Mouse (Mus musculus) midbrain, embryonic 12.5 days (tissue): ENCODE data around the gene Gstp1. TPM values are rescaled to one million over a fixed set of nuclear protein-coding genes. Genes with fewer than 3 reads are reported as not detected.

Experiments used
- ATAC-seq: fragments of 200-750 bp; cut with Nextera tagmentation; 2 replicates; pipeline ENCODE4 v1.8.0; 2017; ENCODE audit warnings: low read depth, moderate TSS enrichment, moderate library complexity; ENCODE audit not compliant: low FRiP score
- H3K27ac ChIP-seq: fragments of 300-500 bp; sonication (generic); replicated peaks from 2 replicates; pipeline ENCODE4 v1.5.1; 2016; ENCODE audit warnings: mild to moderate bottlenecking
- H3K27me3 ChIP-seq: fragments of 300-500 bp; sonication (generic); 2 replicates; pipeline ENCODE4 v1.6.1; 2016; ENCODE audit warnings: mild to moderate bottlenecking
- H3K36me3 ChIP-seq: fragments of 300-500 bp; sonication (generic); 2 replicates; pipeline ENCODE4 v1.6.1; 2016
- H3K4me1 ChIP-seq: fragments of 300-500 bp; sonication (generic); 2 replicates; pipeline ENCODE4 v1.6.1; 2016
- H3K4me2 ChIP-seq: fragments of 300-500 bp; sonication (generic); replicated peaks from 2 replicates; pipeline ENCODE4 v1.6.1; 2016; ENCODE audit warnings: mild to moderate bottlenecking, moderate library complexity
- H3K4me3 ChIP-seq: fragments of 300-500 bp; sonication (generic); 2 replicates; pipeline ENCODE4 v1.5.1; 2016; ENCODE audit warnings: mild to moderate bottlenecking
- H3K9ac ChIP-seq: fragments of 300-500 bp; sonication (generic); replicated peaks from 2 replicates; pipeline ENCODE4 v1.6.1; 2016; ENCODE audit warnings: mild to moderate bottlenecking, moderate library complexity
- H3K9me3 ChIP-seq: fragments of 300-500 bp; sonication (generic); 2 replicates; pipeline ENCODE4 v1.6.1; 2016; ENCODE audit warnings: mild to moderate bottlenecking
- WGBS: fragments of 180-500 bp; shearing (Covaris S2); methylation state at CpG from one replicate; pipeline ENCODE4 v1.1.7; 2016; 5-methylcytosine and 5-hydroxymethylcytosine counted together
- polyA plus RNA-seq: library from polyadenylated mRNA; unstranded; fragments of >200 nt; fragmentation: Nextera tagmentation; extraction: Ambion mirVana; gene quantifications from 2 replicates; pipeline ENCODE4 v1.2.1, GENCODE M21; 2016

Gstp1 gene
- polyA plus RNA-seq, 1 experiment from 2014 or later: 328 TPM

DNA sequence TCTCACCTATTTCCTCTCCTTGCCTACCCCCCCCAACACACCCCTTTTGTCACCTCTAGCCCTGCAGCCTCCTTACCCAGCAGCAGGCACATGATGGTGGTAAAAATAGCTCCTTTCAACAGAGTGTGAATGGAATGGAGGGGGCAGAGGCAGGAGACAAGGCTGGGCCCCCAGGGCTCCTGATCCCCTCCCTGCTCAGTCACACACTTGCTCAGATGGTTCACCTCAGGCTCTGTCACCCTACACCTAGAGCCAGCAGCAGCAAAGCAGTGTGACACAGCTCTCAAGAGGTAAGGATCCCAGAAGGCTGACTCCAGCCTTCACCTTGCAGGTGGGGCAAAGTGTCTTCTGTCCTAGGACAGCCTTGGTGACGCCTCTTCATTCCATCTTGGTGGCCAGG is 34.7 kb downstream of the Gstp1 start, which contains the start of gene Doc2g:
Gene Doc2g (plus strand): TSS at position 202 of the 400 bp plus-strand sequence.
- WGBS: 81% methylated on average over 1 of the region's 1 CpGs
- H3K4me1 ChIP-seq: peaks cover 15% of the 10 kb centered on the region
- no peaks in the 10 kb centered on the region for H3K9me3 ChIP-seq
- H3K9ac ChIP-seq: no peak within 1 kb of the TSS
- peaks cover 30% of the 10 kb centered on the region for H3K36me3 ChIP-seq
- H3K27me3 ChIP-seq: peaks cover 16% of the 10 kb centered on the region; the same call in 1 of the 2 replicates
- no peak within 1 kb of the TSS for H3K27ac ChIP-seq
- ATAC-seq: no peak
- no peak within 1 kb of the TSS for H3K4me2 ChIP-seq
- H3K4me3 ChIP-seq: no peak within 1 kb of the TSS

DNA sequence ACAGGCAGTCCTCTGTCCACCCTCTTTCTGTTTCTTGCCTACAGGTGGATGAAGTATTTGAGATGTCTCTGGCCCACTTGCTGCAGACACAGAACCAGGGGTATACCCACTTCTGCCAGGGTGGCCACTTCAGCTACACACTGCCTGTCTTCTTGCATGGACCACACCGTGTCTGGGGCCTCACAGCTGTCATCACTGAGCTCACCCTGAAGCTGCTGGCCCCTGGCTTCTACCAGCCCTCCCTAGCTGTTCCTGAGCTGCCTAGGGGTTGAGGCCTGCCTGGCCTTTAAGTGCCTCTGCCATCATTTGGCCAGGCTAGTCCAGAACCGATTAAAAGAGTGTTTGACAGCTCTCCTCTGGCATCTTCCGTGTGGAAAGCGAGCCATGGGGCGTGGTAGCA is 36.0 kb downstream of the Gstp1 start:
- no peak overlapping the region for H3K27ac ChIP-seq
- peak overlapping the region; percentile 84; the same call in 1 of the 2 replicates for H3K9ac ChIP-seq
- H3K4me1 ChIP-seq: peaks cover 15% of the 10 kb centered on the region
- ATAC-seq: no peak
- H3K9me3 ChIP-seq: no peaks in the 10 kb centered on the region
- WGBS: 94% methylated on average over 5 of the region's 5 CpGs
- H3K4me3 ChIP-seq: no peak overlapping the region
- no peak overlapping the region; the same call in 1 of the 2 replicates for H3K4me2 ChIP-seq
- peaks cover 17% of the 10 kb centered on the region for H3K36me3 ChIP-seq
- H3K27me3 ChIP-seq: peaks cover 16% of the 10 kb centered on the region; the same call in 1 of the 2 replicates

DNA sequence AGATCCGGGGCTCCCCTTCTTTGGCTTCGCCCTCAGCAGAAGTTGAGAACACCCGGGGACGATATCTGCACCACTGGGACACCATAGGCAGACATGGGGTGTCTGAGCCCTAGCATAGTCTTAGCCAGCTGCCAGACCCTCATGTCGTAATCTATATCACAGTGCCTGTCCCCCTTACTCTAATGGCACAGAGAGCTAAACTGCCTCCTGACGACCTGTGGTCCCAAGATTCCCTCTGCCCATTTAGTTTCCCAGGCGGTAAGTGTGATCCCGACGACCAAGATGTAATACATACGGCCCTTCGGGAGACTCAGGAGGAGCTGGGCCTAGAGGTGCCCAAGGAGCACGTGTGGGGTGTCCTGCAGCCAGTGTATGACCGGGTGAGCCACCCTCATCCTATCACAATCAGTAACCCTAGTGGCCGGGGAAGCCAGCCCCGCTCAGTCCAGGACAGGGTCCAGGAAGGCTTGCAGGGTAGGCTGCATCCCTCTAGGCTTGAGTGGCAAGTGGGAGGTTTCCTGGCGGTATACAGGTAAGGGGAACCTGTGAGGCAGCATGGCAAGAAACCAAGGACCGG is 36.7 kb downstream of the Gstp1 start:
- peak overlapping the region; percentile 84 for H3K9ac ChIP-seq
- H3K4me2 ChIP-seq: peak overlapping the region; percentile 84
- peak overlapping the region; percentile 70 for H3K4me3 ChIP-seq
- H3K9me3 ChIP-seq: no peaks in the 10 kb centered on the region
- peaks cover 15% of the 10 kb centered on the region for H3K4me1 ChIP-seq
- peak overlapping the region; percentile 97 for H3K27ac ChIP-seq
- ATAC-seq: peak; percentile 32
- WGBS: 17% methylated on average over 17 of the region's 17 CpGs
- H3K36me3 ChIP-seq: peaks cover 10% of the 10 kb centered on the region
- H3K27me3 ChIP-seq: peaks cover 16% of the 10 kb centered on the region; the same call in 1 of the 2 replicates

DNA sequence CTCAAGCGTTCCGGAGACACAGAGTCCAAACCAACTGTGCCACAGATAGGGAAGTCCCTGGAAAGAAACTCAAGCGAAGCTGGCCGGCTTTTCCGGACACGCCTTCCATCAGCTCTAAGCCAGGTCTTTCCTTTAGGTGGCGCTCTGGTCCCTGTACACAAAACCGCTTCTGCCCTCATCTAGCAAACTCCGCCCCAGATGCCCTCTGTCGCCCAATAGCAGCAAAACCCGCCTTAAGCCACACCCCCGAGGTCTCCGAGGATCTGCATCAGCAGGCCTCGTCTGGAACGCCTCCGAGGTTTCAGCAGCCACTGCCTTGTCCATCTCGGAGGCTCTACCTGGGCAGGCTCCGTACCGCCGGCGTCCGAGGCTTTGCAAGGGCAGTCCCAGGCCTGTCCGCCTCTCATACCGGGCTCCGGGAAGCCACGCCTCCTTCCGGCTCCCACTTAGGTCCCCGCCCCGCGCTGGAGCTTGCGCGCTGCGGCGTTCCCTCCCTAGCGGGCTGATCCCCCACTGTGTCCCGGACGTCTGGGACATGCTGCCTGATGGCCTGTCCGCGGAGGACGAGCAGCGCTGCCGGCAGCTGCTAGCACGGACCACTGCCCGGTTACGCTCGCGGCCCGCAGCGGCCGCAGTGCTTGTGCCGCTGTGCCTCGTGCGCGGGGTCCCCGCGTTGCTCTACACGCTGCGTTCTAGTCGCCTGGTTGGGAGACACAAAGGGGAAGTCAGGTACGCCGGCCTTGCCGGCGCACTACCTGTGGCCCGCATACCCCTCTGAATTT is 37.5 kb downstream of the Gstp1 start, which contains the start of the genes Nudt8 and Gm49405:
Gene Nudt8 (plus strand): TSS at position 462 of the 782 bp plus-strand sequence.
Gene Gm49405 (plus strand): TSS at position 508 of the 782 bp plus-strand sequence.
- Histone ChIP-seq H3K4me3 (peak within 1 kb of the TSS; percentile 70), H3K9ac (peak within 1 kb of the TSS; percentile 84), H3K36me3 (peaks cover 5% of the 10 kb centered on the region; the same call in 1 of the 2 replicates), H3K27ac (peak within 1 kb of the TSS; percentile 97), H3K9me3 (no peaks in the 10 kb centered on the region), H3K4me2 (peak within 1 kb of the TSS; percentile 84), H3K27me3 (peaks cover 16% of the 10 kb centered on the region; the same call in 1 of the 2 replicates), H3K4me1 (peaks cover 15% of the 10 kb centered on the region)
- peak; percentile 89 for ATAC-seq
- under 1% methylated on average over 64 of the region's 64 CpGs for WGBS

DNA sequence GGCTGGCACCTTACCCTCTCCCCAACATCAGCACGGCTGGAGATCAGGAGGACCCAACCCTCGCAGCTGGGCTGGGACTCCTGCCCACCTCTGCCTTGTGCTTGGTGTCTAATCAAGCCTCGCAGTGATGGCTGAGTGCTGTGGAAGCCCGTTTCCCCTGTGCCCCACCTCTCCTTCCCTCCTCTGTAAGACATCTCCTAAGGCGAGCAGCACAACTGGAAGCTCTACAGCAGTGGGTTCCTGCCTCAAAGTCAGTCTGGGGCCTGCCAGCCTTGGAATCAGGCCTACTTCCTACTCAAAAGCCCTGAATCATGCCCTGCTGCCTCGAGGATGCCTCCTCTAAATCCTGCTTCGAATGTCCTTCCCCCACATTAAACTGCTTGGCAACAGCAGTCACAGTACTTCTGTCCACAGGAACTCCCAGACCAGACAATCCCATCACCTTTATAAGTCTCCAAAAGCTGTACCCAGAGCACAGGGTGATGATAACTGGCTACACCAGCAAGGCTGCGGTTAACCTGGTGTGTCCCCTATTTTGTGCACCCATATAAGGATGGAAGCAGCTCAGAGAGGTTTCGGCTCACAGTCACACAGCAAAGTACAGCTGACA is 38.6 kb downstream of the Gstp1 start:
- H3K4me3 ChIP-seq: peak overlapping the region; percentile 70; the same call in 1 of the 2 replicates
- H3K9ac ChIP-seq: no peak overlapping the region
- no peak for ATAC-seq
- H3K4me2 ChIP-seq: peak overlapping the region; percentile 84; the same call in 1 of the 2 replicates
- 85% methylated on average over 9 of the region's 9 CpGs for WGBS
- peaks cover 16% of the 10 kb centered on the region; the same call in 1 of the 2 replicates for H3K27me3 ChIP-seq
- no peaks in the 10 kb centered on the region for H3K9me3 ChIP-seq
- H3K36me3 ChIP-seq: no peaks in the 10 kb centered on the region
- H3K27ac ChIP-seq: no peak overlapping the region
- H3K4me1 ChIP-seq: peaks cover 15% of the 10 kb centered on the region

DNA sequence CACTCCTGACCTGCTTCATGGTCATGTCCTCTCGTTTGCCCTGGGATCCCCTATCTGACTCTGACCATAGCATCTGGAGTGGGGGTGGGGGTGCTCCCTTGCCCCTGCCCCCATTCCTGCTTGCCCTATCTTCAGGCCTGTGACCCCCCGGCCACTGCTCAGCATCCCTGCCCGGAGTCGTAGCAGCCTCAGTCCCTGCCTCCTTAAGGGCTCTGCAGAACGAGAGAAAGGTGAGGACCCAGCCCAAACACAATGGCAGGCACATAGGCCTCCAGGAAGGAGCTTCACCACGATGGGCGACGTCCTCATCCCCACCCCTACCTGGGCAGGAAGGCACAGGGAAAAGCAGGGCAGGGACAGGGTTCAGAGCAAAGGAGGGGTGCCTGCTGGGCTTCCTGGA is 39.5 kb downstream of the Gstp1 start:
- Histone ChIP-seq H3K27ac (no peak overlapping the region), H3K4me3 (no peak overlapping the region), H3K9ac (no peak overlapping the region), H3K4me1 (peaks cover 15% of the 10 kb centered on the region), H3K27me3 (peaks cover 16% of the 10 kb centered on the region; the same call in 1 of the 2 replicates), H3K9me3 (no peaks in the 10 kb centered on the region), H3K4me2 (no peak overlapping the region), H3K36me3 (no peaks in the 10 kb centered on the region)
- ATAC-seq: no peak
- 81% methylated on average over 8 of the region's 8 CpGs for WGBS

DNA sequence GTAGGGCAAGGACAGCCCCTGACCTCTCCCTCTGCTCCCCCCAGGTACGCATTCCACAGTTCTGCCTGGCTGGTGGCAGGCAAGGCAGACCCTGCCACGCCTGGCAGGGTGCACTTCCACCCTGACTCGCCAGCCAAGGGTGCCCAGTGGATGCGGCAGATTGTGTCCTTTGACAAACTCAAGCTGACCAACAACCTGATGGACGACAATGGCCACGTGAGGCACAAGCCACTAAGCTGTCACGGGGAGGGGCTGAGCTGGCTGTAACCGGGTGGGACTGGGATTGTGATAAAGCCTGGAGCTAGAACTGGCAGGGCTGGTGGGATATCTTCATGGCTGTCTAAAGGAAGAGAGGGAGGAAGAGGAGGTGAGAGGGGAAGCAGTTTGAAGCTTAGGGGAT is 40.6 kb downstream of the Gstp1 start:
- H3K4me3 ChIP-seq: no peak overlapping the region
- no peak for ATAC-seq
- WGBS: 72% methylated on average over 8 of the region's 8 CpGs
- H3K9ac ChIP-seq: no peak overlapping the region
- H3K36me3 ChIP-seq: no peaks in the 10 kb centered on the region
- H3K27ac ChIP-seq: no peak overlapping the region
- H3K27me3 ChIP-seq: peaks cover 12% of the 10 kb centered on the region; the same call in 1 of the 2 replicates
- H3K9me3 ChIP-seq: no peaks in the 10 kb centered on the region
- no peak overlapping the region for H3K4me2 ChIP-seq
- H3K4me1 ChIP-seq: peaks cover 15% of the 10 kb centered on the region

DNA sequence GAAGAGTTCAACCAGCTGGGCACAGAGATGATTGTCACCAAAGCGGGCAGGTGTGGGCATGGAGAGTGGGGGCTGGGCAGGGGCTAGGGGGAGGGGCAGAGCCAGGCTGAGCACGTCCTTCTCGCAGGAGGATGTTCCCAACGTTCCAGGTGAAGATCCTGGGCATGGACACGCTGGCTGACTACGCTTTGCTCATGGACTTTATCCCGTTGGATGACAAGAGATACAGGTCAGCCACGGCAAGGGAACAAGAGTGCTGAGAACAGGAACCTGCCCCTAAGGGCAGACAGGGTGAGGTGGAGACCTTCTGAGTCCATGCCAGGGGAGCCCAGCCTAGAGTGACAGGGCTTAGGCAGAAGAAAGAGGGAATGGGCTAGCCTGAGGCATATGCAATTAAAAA is 41.0 kb downstream of the Gstp1 start:
- H3K4me1 ChIP-seq: peaks cover 15% of the 10 kb centered on the region
- no peaks in the 10 kb centered on the region for H3K36me3 ChIP-seq
- H3K4me3 ChIP-seq: no peak overlapping the region
- no peak for ATAC-seq
- H3K9me3 ChIP-seq: no peaks in the 10 kb centered on the region
- no peak overlapping the region for H3K9ac ChIP-seq
- H3K27me3 ChIP-seq: peaks cover 11% of the 10 kb centered on the region; the same call in 1 of the 2 replicates
- H3K27ac ChIP-seq: no peak overlapping the region
- WGBS: 82% methylated on average over 8 of the region's 8 CpGs
- no peak overlapping the region for H3K4me2 ChIP-seq

DNA sequence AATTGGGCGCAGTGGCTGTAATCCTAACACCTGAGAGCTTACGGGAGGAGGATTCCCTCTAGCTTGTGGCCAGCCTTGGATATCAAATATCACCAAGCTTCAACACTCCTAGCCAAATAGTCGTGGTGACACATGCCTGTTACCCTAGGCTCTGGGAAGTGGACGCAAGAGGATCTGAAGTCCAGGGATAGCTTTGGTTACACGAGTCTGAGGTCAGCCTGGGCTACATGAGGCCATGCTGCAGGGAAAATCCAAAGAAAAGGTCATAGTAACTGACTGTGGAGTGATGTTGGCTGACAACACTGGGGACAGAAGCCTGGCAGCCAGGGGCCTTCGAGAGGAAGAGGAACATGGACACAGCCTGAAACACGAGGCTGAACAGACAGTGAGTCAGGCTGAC is 41.7 kb downstream of the Gstp1 start:
- H3K27me3 ChIP-seq: peaks cover 8% of the 10 kb centered on the region; the same call in 1 of the 2 replicates
- peaks cover 9% of the 10 kb centered on the region for H3K4me1 ChIP-seq
- 84% methylated on average over 7 of the region's 7 CpGs for WGBS
- H3K4me2 ChIP-seq: no peak overlapping the region
- no peaks in the 10 kb centered on the region for H3K36me3 ChIP-seq
- no peak overlapping the region for H3K4me3 ChIP-seq
- H3K9me3 ChIP-seq: no peaks in the 10 kb centered on the region
- no peak for ATAC-seq
- H3K9ac ChIP-seq: no peak overlapping the region
- H3K27ac ChIP-seq: no peak overlapping the region

DNA sequence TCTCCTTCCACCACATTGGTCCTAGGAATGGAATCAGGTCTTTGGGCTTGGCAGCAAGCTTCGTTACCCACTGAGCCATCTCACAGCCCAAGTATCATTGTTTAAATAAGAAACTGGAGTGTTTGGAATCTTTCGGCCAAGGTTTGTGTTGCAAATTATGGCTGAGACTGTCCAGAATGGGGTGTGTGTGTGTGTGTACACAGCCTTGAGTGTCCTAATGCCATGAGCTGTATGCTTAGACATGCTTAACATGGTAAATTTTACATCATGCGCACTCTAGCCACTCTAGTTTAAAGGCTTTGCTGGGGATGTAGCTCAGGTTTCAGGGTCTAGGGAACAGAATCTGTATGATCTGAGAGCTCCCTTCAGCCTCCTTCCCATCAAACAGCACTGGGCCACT is 42.3 kb downstream of the Gstp1 start:
- H3K27ac ChIP-seq: no peak overlapping the region
- no peak for ATAC-seq
- no peak overlapping the region for H3K4me2 ChIP-seq
- H3K36me3 ChIP-seq: no peaks in the 10 kb centered on the region
- H3K9ac ChIP-seq: no peak overlapping the region
- no peaks in the 10 kb centered on the region for H3K9me3 ChIP-seq
- WGBS: 93% methylated on average over 3 of the region's 3 CpGs
- no peak overlapping the region for H3K4me3 ChIP-seq
- H3K27me3 ChIP-seq: peaks cover 8% of the 10 kb centered on the region; the same call in 1 of the 2 replicates
- H3K4me1 ChIP-seq: peaks cover 5% of the 10 kb centered on the region

DNA sequence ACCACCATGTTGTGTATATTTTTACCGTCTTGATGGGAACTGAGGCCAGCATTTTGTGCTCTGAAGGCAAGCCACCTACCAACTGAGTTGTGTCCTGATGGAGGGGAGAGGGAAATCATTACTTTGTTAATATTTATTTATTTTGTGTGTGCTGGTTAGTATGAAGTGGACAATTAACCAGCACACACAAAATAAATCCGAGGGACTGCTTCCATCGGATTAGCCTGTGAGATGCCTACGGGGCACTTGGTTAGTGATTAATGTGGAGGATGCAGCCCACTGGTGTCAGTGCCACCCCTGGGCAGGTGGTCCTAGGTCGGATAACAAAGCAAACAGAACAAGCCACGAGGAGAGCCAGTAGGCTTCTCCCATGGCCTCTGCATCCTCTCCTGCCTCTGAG is 42.9 kb downstream of the Gstp1 start:
- no peak overlapping the region for H3K4me3 ChIP-seq
- peaks cover 8% of the 10 kb centered on the region; the same call in 1 of the 2 replicates for H3K27me3 ChIP-seq
- no peak overlapping the region for H3K27ac ChIP-seq
- no peak overlapping the region for H3K9ac ChIP-seq
- no peak for ATAC-seq
- no peak overlapping the region for H3K4me2 ChIP-seq
- H3K36me3 ChIP-seq: no peaks in the 10 kb centered on the region
- WGBS: 77% methylated on average over 6 of the region's 6 CpGs
- peaks cover 5% of the 10 kb centered on the region for H3K4me1 ChIP-seq
- H3K9me3 ChIP-seq: no peaks in the 10 kb centered on the region

DNA sequence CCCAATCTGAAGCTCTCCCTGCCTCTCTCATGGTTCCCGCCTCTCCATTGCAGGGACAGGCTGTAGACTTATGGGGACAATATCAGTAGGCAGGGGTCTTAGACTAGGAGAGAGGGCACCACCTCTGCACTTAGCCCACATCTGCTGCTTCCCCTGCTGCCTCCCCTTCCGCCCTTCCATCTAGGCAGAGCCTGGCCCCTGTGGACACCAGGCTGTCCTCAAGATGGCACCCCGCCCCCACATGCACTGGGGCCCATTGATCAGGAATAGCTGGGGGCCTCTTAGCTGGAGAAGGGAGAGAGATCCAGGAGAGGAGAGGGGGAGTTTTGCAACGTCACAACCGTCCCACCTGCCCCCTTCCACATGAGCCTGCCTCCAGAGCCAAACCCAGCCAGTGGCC is 45.4 kb downstream of the Gstp1 start, which contains the start of gene Tbx10:
Gene Tbx10 (plus strand): TSS at position 337 of the 400 bp plus-strand sequence.
- H3K9me3 ChIP-seq: no peaks in the 10 kb centered on the region
- H3K27ac ChIP-seq: no peak within 1 kb of the TSS
- ATAC-seq: no peak
- H3K4me2 ChIP-seq: no peak within 1 kb of the TSS
- H3K9ac ChIP-seq: no peak within 1 kb of the TSS
- H3K4me3 ChIP-seq: no peak within 1 kb of the TSS
- 65% methylated on average over 5 of the region's 5 CpGs for WGBS
- H3K4me1 ChIP-seq: no peaks in the 10 kb centered on the region
- H3K27me3 ChIP-seq: no peaks in the 10 kb centered on the region
- H3K36me3 ChIP-seq: no peaks in the 10 kb centered on the region
